8 mouse cellular contexts compared by ENCODE assay signal in genomic region chr9:32695492-32696190, GRCm38 (mm10). TPM values are rescaled to one million over a fixed set of nuclear protein-coding genes. Genes with fewer than 3 reads are reported as not detected.
DNase-seq lines count a peak whose midpoint lies in the region; ATAC-seq lines count a peak whose summit lies in the region.

No protein-coding gene starts in this region.

- peaks cover 93% of the 10 kb centered on the region for H3K27me3 ChIP-seq in hindbrain, embryonic 10.5 days (ENCODE audit: insufficient read depth, poor library complexity, severe bottlenecking)
- H3K27me3 ChIP-seq in lung, embryonic 16.5 days (ENCODE audit: control insufficient read depth, insufficient read depth, low read depth, low read length), result no peaks in the 10 kb centered on the region

- peak overlapping the region; percentile 88 for H3K9ac ChIP-seq in lung, embryonic 16.5 days (ENCODE audit: low read length)

- peak overlapping the region; percentile 94 for H3K4me2 ChIP-seq in lung, embryonic 16.5 days (ENCODE audit: low read depth, low read length)

- ATAC-seq in frontal cortex, adult (ENCODE audit: low TSS enrichment), result peak; percentile 97
- peak; percentile 98 for ATAC-seq in lung, embryonic 16.5 days (ENCODE audit: low read depth)

- peak overlapping the region; percentile 63 for H3K4me3 ChIP-seq in hindbrain, embryonic 10.5 days
- peak overlapping the region; percentile 74 for H3K4me3 ChIP-seq in lung, embryonic 16.5 days (ENCODE audit: low read length)

- no peaks in the 10 kb centered on the region for H3K9me3 ChIP-seq in hindbrain, embryonic 10.5 days
- H3K9me3 ChIP-seq in lung, embryonic 16.5 days (ENCODE audit: control insufficient read depth, low read length), result no peaks in the 10 kb centered on the region

- H3K36me3 ChIP-seq in hindbrain, embryonic 10.5 days, result no peaks in the 10 kb centered on the region
- no peaks in the 10 kb centered on the region for H3K36me3 ChIP-seq in lung, embryonic 16.5 days (ENCODE audit: control insufficient read depth, insufficient read depth, low read length)

- peak; percentile 72 for DNase-seq in MN1 (ENCODE audit: low spot score)
- DNase-seq in cerebellum, adult 9-10 months, result peak; percentile 65
- DNase-seq in hindbrain, embryonic 10.5 days (ENCODE audit: low spot score), result peak; percentile 96
- DNase-seq in layer of hippocampus, adult 9-11 months, result peak; percentile 90
- DNase-seq in ovary, adult 18-20 months (ENCODE audit: low spot score), result peak; percentile 94
- DNase-seq in thymus, postnatal 0 days (ENCODE audit: low spot score), result peak; percentile 95

- peak overlapping the region; percentile 83 for H3K27ac ChIP-seq in hindbrain, embryonic 10.5 days
- H3K27ac ChIP-seq in lung, embryonic 16.5 days (ENCODE audit: low read length), result peak overlapping the region; percentile 95

- WGBS in hindbrain, embryonic 10.5 days, result under 1% methylated on average over 67 of the region's 67 CpGs
- WGBS in lung, embryonic 16.5 days, result under 1% methylated on average over 52 of the region's 67 CpGs

- peaks cover 13% of the 10 kb centered on the region for H3K4me1 ChIP-seq in hindbrain, embryonic 10.5 days (replicated peaks)
- H3K4me1 ChIP-seq in lung, embryonic 16.5 days (replicated peaks; ENCODE audit: control insufficient read depth, insufficient read depth, low read length), result peaks cover 16% of the 10 kb centered on the region

RNA-seq across cellular contexts. Expression of gene Ets1, which starts 59.6 kb away (rescaled TPM):
- 29.0 and 32.0 TPM in 2 replicates for polyA plus RNA-seq in hindbrain, embryonic 10.5 days (2016; fragmentation: Nextera tagmentation; extraction: Ambion mirVana)
- 108 and 115 TPM in 2 replicates for polyA plus RNA-seq in lung, embryonic 16.5 days (2015; fragmentation: Nextera tagmentation; extraction: Ambion mirVana)
- polyA plus RNA-seq in thymus, postnatal 0 days (2015; fragmentation: Nextera tagmentation; extraction: Ambion mirVana), result 324 and 355 TPM in 2 replicates

Comparison
In these comparisons a context has a peak if more than half of its experiments do, and no peak if none do; other contexts are left out.
1. Peak in every context shown above with its lines: DNase-seq, ATAC-seq, H3K4me3 ChIP-seq and H3K27ac ChIP-seq.